Mouse (Mus musculus) lung, postnatal 4 days (tissue): ENCODE data around the gene Celf2.

Experiments
- DNase-seq, 2 experiments: peaks; one replicate each; pipeline ENCODE4 v3.0.0; 2021

Celf2 gene

DNA sequence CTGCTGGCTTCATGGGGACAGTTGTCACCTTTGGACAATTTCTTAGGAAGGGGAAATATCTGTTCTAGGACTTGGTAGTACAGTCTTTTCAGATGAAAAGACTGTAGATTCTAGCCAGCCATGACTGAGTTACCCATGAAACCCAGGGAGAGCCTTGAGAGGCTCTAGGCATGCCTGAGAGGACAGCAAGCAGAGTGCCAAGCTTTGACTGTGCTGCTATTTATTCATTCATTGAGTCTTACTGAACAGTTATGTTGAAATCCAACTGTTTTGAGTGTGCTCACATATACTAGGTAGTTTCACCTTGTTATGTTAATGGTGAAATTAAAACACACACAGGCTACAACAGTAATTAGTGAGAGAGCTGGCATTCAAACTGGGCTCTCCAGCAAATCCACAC is 971.3 kb downstream of the Celf2 start:
- DNase-seq: no peak

DNA sequence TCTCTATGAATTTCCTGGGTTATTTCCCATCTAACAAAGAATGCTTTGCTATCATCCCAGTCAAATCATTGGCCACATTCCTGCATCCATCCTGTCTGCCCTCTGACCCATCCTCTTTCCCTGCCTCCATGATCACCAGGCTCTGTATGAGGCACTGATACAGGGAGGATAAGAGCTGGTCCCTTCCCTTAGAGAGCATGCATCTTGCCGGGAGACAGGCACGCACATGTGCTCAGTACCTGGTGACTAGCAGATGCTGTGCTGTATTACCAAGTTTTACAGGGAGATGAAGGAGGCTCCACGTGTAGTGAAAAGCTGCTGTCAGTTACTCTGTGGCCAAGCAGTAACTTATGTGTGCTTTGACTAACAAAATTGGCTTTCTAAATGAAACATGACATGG is 972.0 kb downstream of the Celf2 start:
- no peak for DNase-seq

DNA sequence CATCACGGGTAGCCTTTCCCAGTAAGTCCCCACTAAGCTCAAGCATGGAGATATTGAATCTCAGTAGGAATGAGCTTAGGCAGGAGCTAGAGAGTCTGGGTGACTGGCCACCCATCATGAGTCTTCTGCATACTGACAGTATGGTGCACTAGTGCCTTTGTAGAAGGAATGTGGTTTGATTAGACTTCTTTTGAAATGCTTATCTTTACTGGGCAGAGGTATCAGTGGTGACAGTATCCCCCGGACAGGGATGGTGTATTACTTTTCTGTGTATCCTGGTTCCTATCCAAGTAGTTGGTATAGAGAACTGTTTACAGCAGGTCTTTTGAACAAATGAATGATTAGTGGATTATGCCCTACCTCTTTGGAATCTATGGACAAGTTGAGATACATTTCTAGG is 973.0 kb downstream of the Celf2 start:
- no peak for DNase-seq

DNA sequence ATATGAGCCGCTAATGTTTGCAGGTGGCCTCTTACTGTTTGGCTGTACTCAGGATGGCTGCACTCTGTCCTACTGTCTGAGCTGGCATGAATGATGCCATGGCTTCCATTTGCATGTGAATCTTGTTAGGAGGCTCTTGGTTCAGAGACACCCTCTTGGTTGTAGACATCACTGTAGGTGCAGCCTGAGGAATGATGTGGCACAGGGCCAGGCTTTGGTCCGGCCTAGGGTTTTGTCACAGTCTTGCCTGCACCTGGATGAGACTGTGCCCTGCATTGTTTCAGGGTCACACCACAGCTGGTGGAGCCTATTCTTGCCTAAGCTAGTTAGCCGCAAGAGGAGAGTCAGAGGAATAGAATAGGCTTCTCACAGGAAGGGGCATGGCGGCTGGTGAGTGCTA is 977.0 kb downstream of the Celf2 start:
- no peak for DNase-seq

DNA sequence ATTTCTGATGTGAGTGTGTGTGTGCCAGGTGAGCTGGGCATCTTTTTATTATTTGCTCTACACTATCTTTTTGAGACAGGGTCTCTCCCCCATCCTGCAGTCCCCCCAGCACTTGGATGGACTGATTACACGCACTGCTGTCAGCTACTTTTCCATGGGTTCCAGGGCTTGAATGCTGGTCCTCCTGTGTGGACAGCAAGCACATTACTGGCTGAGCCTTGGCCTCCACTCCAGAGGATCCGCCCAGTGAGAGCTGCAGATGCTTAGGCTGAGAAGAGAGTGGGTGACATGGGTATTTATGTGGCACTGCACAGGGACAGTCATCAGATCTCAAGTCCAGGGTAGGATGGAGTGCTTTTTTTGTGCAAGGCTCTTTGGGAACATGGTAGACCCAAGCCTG is 981.3 kb downstream of the Celf2 start:
- no peak for DNase-seq

DNA sequence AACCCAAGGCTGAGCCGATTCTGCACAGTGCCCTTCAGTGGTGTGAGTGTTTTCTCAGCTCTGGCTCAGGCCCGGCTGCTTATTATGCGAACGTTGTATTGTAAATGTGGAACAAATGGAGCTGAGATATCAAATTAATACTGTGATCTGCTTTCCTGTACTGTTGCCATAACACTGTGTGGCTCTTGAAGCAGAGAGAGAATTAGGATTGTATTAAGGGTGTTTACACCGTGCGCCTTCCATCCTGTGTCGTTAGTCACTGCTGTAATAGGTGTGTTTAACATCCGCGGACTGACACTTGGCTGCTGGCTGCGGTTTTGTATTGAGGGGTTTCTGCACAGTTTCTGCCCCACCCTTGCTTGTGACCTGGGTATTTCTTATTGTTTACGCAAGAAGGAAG is 982.5 kb downstream of the Celf2 start:
- no peak for DNase-seq

DNA sequence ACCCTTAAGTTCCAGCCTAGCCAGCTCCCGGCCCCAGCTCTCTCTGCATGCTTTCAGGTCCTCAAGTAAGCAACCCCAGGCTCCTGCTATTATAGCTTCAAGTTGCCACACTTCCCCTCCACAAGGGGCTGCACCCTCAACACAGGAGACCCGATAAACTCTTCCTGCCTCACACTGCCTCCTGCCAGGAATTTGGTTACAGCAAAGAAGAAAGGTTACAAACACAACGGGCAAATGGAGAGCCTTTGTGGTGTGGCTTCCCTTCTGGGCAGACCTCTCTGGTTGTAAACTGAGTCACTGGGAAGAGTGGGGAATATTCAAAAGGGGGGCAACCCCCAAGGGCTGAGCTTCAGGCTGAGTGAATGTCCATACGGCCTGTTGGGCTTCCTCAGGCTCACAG is 983.1 kb downstream of the Celf2 start:
- DNase-seq: no peak

DNA sequence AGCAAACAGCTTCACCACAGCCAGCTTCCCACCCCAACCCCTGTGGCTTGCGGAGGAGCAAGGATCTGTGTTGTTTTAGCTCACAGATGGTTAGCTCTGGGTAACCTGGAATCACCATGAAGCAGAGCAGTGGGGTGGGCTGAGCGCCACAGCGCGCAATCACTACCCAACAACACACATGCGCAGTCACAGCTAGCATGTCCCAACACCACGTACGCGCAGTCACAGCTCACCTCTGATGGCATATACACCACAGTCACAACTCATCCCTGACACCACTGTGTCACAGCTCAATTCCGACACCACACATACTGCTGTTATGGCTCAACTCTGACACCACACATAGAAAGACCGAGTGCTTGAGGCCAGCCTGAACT is 985.5 kb downstream of the Celf2 start:
- no peak for DNase-seq

DNA sequence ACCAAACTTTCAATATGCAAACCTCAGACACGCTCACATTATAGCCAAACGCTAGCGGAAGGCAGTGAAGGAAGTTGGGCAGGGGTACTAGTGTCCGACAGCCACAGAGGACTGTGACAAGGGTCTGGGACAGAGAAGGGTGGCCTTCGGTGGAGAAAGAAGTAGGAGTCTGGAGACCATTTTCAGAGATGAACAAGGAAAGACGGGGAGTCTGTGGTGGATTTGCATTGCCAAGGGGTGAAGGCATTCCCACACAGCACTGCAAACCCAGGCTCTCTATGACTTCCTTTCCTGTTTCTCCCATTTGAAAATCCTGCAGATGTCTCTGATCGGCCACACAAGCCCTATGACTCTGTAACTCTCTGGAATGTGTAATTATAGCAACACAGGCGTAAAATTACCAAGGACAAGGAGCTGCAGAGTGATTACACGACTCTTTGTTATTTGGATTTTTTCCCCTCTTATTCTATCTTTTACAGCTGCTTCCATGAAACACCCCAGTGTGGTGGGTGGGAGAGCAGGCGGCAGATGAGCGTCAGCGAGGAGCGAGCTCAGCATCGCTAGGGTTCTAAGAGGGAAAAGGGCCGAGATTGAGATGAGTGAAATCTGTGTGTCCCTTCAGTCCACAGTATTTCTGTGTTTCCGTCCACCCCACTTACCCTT is 986.0 kb downstream of the Celf2 start:
- no peak for DNase-seq

DNA sequence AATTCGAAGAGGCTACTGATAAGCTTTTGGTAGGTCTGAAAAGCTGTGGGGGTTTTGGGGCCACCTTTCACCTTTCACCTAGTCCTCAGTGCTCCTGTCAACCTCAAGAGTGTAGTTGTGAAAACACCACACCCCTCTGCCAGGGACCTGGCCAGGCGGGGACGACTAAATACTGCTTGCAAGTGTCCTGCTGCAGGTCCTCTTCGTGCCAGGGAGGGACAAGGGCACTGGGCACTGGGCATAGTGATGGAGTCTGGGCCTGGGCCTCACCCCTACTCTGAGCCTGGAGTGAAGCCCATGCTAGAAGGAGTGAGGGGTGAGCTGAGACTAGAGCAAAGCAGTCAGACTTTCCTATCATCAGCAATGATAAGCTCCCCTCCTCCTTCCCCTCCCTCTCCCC is 987.0 kb downstream of the Celf2 start:
- DNase-seq: no peak

DNA sequence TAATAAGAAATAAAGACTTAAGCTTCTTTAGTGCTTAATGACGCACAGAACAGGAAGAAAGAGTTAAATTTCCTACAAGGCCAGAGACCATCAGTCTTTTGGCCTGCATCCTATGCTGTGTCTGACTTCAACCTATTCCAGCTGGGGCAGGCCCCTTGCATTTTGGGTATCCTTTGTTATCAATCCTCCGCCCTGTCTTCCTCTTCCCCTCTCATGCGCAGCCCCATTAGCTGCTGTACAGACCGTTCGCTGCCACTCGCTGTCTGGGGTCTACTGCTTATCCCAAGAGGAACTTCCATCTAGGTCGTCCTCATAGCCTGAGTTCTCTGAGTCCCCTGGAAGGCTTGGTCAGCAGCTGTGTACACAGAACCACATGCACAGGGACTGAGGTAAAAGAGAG is 996.2 kb downstream of the Celf2 start:
- DNase-seq: no peak

DNA sequence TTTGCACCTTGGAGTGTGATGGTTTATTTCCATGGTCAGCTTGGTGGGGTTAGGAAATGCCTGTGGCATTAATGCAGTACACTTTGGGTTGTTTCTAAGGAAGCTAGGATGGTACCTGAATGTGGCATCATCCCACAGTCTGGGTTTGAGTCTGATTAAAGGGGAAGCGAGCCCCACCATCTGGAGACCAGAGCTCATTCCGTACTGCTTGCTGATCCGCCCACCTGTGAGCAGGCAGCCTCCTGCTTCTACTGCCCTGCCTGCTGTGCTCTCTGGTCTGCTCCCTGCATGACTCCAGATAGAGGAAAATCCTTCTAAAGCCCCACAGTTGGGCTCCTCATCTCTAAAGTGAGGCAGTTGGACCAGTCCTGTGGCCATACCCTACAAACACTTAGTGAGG is 1002.3 kb downstream of the Celf2 start:
- DNase-seq: no peak

DNA sequence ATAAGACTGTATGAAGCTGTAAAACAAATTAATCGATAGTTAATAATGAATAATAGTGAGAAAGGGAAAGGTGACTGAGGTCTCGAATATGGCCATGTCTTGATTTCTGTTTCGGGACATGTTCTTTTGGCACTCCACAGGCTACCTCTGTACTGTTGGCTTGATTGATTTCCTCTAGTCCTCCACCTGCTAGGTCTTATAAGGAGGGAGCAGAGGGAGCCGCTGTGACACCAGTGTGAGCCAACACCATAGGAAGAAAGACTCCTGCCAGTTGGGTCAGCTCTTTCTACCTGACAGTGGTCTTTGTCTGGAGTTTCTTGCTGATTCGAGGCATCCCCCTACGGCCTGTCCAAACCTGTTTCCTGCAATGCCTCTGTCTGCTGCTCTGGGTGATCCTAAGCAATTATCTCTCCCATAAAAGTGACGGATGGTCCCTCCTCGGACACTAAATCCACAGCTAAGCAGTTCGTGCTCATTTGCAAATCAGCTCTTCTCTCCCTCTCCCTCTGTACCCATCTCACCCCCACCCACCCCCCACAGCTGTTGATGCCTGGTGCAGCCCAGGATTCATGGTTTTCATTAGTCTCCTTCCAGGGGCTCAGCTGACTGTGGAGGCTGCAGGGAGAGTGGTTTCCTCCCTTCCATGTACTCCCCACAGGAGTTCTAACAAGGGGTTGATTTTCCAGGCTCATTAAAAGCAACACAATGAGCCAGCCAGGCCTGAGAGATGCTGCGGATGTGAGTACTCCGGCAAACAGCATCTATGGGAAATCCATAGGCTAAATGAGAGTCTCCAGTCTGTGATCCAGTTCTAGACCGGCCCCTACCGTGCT is 1003.2 kb downstream of the Celf2 start:
- DNase-seq: no peak

DNA sequence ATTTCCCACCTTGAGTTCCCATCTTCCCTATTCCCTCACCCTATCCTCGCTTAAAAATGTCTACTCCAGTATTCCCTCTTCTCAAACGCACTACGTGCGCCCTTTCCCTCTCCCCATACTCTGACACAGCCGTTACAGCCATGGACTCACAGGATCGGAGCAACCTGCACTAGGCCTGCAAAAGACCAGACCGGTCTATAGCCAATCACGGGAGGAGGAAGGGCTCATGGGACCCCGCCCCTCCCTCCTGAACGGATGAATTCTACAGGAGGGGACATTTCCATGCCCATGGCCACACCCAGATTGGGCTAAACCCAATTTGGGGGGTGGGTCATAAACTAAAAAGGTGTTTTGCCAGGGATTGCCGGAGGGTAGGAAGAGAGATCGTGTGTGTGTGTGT is 1003.8 kb downstream of the Celf2 start:
- no peak for DNase-seq

DNA sequence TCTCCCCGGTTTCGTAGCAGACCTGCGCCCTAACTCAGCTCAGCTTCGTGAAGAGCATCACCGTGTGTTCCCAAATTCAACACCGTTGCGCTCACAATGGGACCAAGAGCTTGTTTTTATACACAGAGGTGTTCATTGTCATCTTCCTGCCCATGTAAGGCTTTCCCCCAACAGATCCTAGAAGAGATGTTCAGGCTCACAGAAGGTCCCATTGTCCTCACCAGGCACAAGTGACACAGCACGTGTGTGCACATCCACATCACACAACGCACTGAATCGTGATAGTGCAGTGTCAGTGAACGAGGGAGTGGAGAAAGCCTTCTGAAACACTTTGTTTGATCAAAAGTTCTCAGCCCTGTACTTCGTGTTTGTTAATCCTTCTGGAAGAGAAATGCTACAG is 1011.3 kb downstream of the Celf2 start:
- DNase-seq: no peak

DNA sequence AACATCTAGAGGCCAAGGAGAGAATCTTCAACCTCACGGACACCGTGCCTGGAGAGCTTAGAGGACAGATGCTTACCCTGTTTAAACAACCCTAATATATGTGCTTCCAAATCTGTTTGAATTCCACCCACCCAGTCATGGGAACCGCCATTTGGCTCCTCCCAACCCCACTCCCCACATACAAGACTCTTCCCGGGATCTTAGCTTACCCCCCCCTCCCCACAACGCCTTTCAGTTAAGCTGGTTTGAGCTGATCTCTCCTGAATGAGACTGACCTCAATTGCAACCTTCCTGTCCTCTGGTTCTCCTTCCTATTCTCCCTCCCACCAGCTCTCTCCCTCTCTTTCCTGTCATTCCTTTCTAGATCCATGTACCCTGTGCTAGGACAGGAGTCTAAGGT is 1011.7 kb downstream of the Celf2 start:
- DNase-seq: no peak

DNA sequence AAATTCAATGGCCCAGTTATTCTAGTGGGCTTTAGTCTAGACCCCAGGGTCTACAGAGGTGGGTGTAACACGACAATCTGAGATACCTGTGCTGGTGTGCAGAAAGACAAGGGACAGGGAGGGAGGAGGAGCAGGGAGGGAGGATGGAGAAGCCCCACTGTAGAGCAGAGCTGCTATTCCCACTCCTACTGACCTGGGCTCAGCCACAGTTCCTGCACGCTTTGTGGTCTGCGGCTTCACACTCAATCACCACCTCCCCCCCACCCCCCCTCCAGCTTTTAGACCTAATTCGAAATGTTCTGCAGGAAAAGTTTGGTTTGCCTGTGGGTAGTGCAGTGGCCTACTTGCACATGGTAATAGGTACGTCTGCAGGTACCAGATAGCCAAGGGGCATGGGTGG is 1015.5 kb downstream of the Celf2 start:
- no peak for DNase-seq

DNA sequence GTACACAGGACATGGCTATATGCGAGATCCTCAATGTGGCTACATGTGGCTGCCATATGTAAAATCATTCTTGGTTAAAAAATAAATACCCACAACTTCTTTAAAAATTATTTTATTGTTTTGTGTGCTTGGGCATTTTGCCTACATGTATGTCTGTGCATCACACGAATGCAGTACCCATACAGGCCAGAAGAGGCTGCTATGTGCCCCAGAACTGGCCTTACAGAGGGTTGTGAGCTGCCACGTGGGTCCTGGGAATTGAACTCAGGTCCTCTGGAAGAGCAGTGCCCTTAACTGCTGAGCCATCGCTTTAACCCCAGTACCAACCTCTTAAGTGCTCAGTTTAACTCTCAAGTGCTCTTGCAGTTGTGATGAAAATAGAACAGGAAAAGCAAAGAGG is 1018.5 kb downstream of the Celf2 start:
- no peak for DNase-seq

DNA sequence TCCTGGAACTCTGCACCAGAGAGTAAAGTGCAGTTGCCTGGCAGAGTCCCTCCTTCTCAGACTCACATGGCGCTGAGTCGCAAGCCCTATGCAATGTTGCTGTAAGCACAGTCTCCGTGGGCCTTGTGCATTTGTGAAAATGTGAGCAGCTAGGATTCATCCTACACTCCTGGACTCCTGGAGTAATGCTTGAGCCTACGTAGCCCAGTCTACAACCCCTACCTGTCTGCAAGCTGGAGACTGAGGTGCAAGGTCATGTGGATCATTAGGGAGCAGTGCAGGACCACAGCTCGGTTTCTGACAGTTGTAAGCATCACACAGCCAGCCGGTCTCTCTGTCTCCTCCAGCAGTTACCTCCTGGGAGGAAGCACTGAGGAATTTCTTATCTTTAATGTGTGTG is 1019.3 kb downstream of the Celf2 start:
- DNase-seq: no peak
